Mouse (Mus musculus): ENCODE measurements around the gene Rex2. TPM values are rescaled to one million over a fixed set of nuclear protein-coding genes. Genes with fewer than 3 reads are reported as not detected.
"Not testable (repeated sequence)": the region's sequence is repeated elsewhere in the genome, so short reads cannot be mapped to it uniquely, and the experiment has no call there.

Gene Rex2
- not detected in 2 replicates for polyA plus RNA-seq (2012; ENCODE audit: insufficient read depth, insufficient read length, low replicate concordance, missing spikeins)

DNA sequence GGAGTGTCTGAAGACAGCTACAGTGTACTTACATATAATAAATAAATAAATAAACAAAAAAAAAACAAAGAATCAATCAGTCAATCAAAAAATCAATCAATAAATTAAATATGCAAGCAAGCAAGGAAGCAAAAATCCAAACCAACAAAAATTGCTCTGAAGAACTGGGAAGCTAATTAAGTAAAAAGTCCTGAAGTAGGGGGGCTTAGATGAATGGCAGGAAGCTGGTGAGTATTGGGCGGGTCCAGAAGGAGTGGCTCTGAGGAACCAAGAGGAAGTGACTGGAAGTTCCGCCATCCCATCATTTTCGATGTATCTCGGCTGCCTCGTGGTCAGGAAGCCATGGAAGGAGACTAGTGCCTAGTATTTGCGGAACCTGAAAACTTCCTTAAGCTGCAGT is at the start of gene Rex2:
Gene Rex2 (plus strand): TSS at position 301 of the 400 bp plus-strand sequence.
- H3K4me3 ChIP-seq (ENCODE audit: insufficient read depth, low read depth, low read length); H3K4me1 ChIP-seq (ENCODE audit: control insufficient read depth, insufficient read depth, low read length); H3K27ac ChIP-seq (ENCODE audit: insufficient read depth, low read depth, low read length): not testable (repeated sequence)
- no CpG with 5 or more reads among the region's 6 CpGs for WGBS

GRCm38 (mm10) chr4:146976581-146976980 is 45.1 kb upstream of the Rex2 start:
- H3K27ac ChIP-seq (ENCODE audit: insufficient read depth, low read depth, low read length); H3K4me1 ChIP-seq (ENCODE audit: control insufficient read depth, insufficient read depth, low read length); H3K4me3 ChIP-seq (ENCODE audit: insufficient read depth, low read depth, low read length): not testable (repeated sequence)
- WGBS: 12% methylated on average over 2 of the region's 2 CpGs

- not testable (repeated sequence) for H3K4me1 ChIP-seq (ENCODE audit: control insufficient read depth, insufficient read depth, low read length); H3K4me3 ChIP-seq (ENCODE audit: insufficient read depth, low read depth, low read length); H3K27ac ChIP-seq (ENCODE audit: insufficient read depth, low read depth, low read length)
- WGBS: no CpG with 5 or more reads among the region's 1 CpGs
These were observed 3.2 kb upstream of the Rex2 start for GRCm38 (mm10) chr4:147018400-147018799.

DNA sequence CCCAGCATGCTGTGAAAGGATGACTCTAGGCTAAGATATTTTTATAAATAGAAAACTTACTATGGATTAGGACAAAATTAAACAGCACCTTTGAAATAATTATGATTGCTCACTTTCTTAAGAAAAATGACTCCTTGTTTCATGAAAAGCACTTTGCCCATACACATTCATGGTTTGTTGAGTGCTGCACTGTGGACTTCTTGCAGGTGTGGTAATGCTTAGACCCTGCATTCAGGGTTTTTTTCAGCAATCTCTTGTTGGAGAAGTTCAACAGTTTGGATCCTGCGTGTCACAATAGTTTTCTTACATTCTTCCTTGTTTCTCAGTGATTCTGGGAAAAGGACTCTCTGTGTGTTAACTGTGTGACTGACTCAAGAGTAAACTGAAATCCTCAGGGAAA is 4.7 kb downstream of the Rex2 start:
- 47% methylated on average over 1 of the region's 1 CpGs for WGBS
- H3K4me3 ChIP-seq (ENCODE audit: insufficient read depth, low read depth, low read length); H3K4me1 ChIP-seq (ENCODE audit: control insufficient read depth, insufficient read depth, low read length); H3K27ac ChIP-seq (ENCODE audit: insufficient read depth, low read depth, low read length): not testable (repeated sequence)

GRCm38 (mm10) chr4:147031308-147032036 is 9.8 kb downstream of the Rex2 start:
- H3K4me1 ChIP-seq (ENCODE audit: control insufficient read depth, insufficient read depth, low read length); H3K4me3 ChIP-seq (ENCODE audit: insufficient read depth, low read depth, low read length); H3K27ac ChIP-seq (ENCODE audit: insufficient read depth, low read depth, low read length): not testable (repeated sequence)
- WGBS: 98% methylated on average over 1 of the region's 2 CpGs

DNA sequence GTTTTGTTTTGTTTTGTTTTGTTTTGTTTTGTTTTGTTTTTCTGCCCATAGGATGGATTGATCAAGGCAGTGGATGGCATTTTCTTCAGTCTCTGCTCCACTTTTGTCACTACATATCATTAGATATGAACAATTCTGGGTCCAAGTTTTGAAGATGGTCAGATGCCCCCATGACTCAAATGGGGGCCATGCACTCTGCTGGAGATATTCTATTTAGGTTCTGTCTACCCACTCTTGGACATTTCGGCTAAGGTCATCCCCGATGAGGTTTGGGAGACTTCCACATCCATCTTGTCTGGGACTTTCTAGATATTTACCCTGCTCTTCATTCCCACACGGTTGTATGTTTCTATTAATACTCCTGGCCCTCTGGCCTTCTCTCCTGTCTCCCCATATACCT is 42.1 kb downstream of the Rex2 start:
- H3K4me1 ChIP-seq (ENCODE audit: control insufficient read depth, insufficient read depth, low read length); H3K4me3 ChIP-seq (ENCODE audit: insufficient read depth, low read depth, low read length); H3K27ac ChIP-seq (ENCODE audit: insufficient read depth, low read depth, low read length): not testable (repeated sequence)
- WGBS: 85% methylated on average over 3 of the region's 3 CpGs

- H3K4me1 ChIP-seq (ENCODE audit: control insufficient read depth, insufficient read depth, low read length); H3K27ac ChIP-seq (ENCODE audit: insufficient read depth, low read depth, low read length); H3K4me3 ChIP-seq (ENCODE audit: insufficient read depth, low read depth, low read length): not testable (repeated sequence)
- WGBS: 86% methylated on average over 3 of the region's 3 CpGs
These were observed 44.2 kb downstream of the Rex2 start for GRCm38 (mm10) chr4:147065861-147066260.

DNA sequence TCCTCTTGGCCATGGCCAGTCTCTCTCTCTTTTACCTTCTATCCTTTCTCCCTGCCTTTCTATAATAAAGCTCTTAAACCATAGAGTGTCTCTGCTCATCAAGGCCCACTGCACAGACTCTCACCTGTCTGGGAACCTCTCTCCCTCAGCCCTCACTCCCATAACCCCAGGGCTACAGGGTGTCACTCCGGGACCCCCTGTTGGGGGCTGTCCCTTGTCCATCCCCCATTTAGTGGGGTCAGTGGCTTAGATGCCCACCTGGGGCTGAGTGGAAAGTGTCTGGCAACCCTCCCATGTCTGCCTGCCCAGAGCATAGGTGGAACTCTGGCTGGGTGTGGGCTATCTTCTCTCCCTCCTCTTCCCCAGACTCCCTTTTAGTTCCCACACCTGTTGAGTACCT is 44.7 kb downstream of the Rex2 start:
- not testable (repeated sequence) for H3K27ac ChIP-seq (ENCODE audit: insufficient read depth, low read depth, low read length); H3K4me3 ChIP-seq (ENCODE audit: insufficient read depth, low read depth, low read length); H3K4me1 ChIP-seq (ENCODE audit: control insufficient read depth, insufficient read depth, low read length)
- WGBS: 84% methylated on average over 1 of the region's 1 CpGs

- not testable (repeated sequence) for H3K4me3 ChIP-seq (ENCODE audit: insufficient read depth, low read depth, low read length); H3K4me1 ChIP-seq (ENCODE audit: control insufficient read depth, insufficient read depth, low read length); H3K27ac ChIP-seq (ENCODE audit: insufficient read depth, low read depth, low read length)
- WGBS: 59% methylated on average over 2 of the region's 2 CpGs
These were observed 74.0 kb downstream of the Rex2 start for GRCm38 (mm10) chr4:147095641-147096040.

DNA sequence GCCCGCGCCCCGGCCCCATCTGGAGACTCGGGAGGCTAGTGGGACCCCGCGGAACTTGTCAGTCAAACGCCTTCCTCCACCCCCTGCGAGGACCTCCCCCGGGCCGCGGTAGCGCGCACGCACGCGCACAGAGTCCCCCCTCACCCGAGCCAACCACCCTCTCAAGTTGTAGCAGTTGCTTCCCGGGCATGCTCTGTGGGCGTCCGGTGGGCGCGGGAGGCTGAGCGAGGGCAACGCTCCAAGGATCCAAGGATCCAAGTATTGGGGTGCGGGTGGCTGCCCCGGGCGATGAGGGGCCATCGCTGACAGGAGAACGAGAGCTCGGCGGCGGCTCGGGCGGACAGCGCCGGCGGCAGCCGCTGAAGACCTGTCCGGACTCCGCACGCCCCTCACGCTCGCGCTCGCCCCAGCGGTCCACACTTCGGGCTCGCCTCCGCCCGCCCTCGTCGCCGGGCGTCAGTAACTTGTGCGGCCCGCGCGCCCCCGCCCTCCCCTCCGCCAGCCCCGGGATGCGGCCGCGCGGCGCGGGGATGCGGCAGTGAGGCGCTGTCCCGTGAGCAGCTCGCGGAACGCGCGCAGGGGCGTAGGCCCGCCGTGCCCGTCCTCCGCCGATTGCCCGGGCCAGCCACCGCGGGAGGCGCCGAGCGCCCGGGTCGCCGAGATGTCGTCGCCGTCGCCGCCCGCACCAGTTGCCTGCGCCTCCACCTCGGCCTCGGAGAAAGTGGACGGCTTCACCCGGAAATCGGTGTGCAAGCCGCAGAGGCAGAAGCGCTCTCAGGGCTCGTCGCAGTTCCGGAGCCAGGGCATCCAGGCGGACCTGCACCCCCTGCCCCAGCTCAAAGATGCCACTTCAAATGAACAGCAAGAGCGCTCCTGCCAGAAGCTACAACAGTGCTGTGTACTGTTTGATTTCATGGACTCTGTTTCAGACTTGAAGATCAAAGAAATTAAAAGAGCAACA is 80.3 kb downstream of the Rex2 start:
- not testable (repeated sequence) for H3K27ac ChIP-seq (ENCODE audit: insufficient read depth, low read depth, low read length); H3K4me1 ChIP-seq (ENCODE audit: control insufficient read depth, insufficient read depth, low read length)
- H3K4me3 ChIP-seq (ENCODE audit: insufficient read depth, low read depth, low read length): peak overlapping the region; percentile 43
- WGBS: 1% methylated on average over 104 of the region's 109 CpGs

DNA sequence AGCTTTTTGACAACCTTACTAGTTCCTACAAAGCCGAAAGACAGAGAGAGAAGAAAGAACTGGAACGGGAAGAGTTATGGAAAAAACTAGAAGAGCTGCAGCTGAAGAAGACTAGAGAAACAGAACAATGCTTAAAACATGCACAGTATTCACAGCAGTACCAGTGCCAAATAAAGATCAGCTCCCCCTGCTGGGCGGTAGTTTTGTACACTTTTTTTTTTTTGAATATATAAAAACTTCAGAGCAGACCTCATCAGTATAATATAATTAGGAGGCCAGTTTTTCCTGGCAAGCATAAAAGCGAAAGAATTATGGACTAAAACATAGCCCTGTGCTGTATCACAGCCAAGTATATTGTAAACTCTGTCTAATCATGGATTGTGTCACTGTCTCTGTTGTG is 82.2 kb downstream of the Rex2 start:
- H3K27ac ChIP-seq (ENCODE audit: insufficient read depth, low read depth, low read length); H3K4me3 ChIP-seq (ENCODE audit: insufficient read depth, low read depth, low read length); H3K4me1 ChIP-seq (ENCODE audit: control insufficient read depth, insufficient read depth, low read length): not testable (repeated sequence)
- 62% methylated on average over 4 of the region's 4 CpGs for WGBS

Other genes with a start within 250 kb of the Rex2 start
- not detected in 2 replicates for gene Gm21411, start 112.3 kb upstream of the Rex2 start, polyA plus RNA-seq (2012; ENCODE audit: insufficient read depth, insufficient read length, low replicate concordance, missing spikeins)
- not detected in 2 replicates for gene Zfp989, start 49.9 kb upstream of the Rex2 start, polyA plus RNA-seq (2012; ENCODE audit: insufficient read depth, insufficient read length, low replicate concordance, missing spikeins)
- not detected in 2 replicates for gene Zfp991, start 110.2 kb downstream of the Rex2 start, polyA plus RNA-seq (2012; ENCODE audit: insufficient read depth, insufficient read length, low replicate concordance, missing spikeins)

Data from olfactory bulb, adult 2 months (tissue).